Mouse (Mus musculus): ENCODE data around the gene Slc6a1. TPM values are rescaled to one million over a fixed set of nuclear protein-coding genes. Genes with fewer than 3 reads are reported as not detected.

Gene Slc6a1
- total RNA-seq (2023) = not detected

DNA sequence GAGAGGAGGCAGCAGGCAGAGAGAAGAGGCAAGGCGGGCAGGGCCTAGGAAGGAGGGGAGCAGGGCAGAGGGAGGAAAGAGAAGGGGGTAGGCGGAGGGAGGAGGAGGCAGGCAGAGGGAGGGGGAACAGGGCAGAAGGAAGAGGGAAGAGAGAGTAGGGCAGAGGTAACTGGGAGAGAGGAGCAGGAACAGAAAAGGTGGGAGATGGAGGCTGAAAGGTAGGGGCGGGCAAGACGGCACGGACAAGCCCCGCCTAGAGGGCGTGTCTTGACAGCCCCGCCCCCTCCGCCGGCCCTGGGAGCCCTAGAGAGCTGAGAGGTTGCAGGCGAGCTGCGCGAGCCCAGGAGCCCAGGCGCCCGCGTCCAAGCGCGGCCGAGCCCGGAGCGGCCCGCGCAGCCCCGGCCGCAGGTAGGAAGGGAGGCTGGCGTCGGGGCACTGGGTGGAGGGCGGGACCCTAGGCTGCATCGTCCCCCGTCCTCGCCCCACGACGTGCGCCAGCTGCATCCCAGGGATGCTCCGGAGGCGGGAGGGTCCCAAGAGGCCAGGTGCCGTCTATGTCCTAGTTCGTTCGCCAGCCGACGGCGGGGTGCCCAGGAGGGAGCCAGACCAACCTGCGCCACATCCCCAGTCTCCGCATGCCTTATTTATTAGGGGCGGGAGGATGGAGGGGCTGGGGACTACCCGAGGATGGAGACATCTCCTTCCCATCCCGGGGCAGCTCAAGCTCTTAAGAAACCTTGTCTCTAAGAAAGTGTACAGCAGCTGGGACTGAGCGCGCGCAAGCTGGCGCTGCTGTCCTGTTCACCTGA, at the start of gene Slc6a1:
TSS of gene Slc6a1 (plus strand) at position 167 of the 809 bp plus-strand sequence.

Other genes with a start within 250 kb of the Slc6a1 start
- not detected for gene Atp2b2, start 240.0 kb upstream of the Slc6a1 start, total RNA-seq (2023)
- gene Slc6a11, start 151.4 kb upstream of the Slc6a1 start, total RNA-seq (2023) = not detected
- not detected for gene Hrh1, start 115.3 kb downstream of the Slc6a1 start, total RNA-seq (2023)